Mouse (Mus musculus) liver, postnatal 0 days (tissue): Measurements from ENCODE around the gene Gm9857.

ENCODE experiments used
- CTCF ChIP-seq: sonication (generic); IDR thresholded peaks from 2 replicates; pipeline ENCODE4 v1.5.1; 2016; ENCODE audit warnings: antibody characterized with exemption, low read depth
- EP300 ChIP-seq: IDR thresholded peaks from 2 replicates; pipeline ENCODE4 v1.6.1; 2016; ENCODE audit warnings: antibody characterized with exemption, low read depth, mild to moderate bottlenecking

DNA sequence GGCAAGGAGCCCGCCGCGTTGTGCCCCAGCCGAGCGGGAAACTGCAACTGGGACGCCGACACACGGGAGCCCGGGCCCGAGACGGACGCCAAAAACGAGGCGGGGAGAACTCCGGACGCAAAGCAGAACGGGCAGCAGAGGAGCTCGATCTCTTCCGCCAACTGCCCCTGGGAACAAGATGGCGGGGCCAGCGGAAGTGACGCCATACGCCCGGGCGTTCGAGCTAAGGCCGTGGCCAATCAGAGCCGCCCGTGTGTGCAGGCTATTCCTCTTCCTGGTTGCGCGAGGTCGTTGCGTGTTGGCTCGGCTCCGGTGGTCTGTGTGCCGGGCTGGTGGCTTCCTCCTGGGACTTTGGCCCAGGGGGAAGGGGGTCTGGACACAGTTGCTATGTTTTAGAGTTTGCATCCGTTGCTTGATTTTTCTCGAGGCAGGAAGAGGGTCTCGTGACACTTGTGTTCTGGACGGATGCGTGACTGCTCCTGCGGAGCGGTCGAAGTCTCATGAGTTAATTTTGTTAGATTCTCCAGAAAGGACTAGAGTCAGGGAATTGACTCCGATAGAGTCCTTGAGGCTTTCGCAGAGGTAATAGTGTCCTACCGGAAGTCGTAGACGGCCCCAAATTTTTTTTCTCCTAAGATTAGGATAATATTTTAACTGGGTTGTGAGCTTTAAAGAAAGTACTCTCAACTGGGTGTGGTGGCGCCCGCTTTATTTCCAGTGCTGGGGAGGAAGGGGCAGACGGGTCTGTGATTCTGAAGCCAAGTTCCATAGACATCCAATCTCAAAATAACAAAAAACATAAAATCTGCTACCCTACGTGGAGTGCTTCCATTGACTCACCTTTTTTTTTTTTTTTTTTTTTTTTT is 28.5 kb downstream of the Gm9857 start, which contains the start of gene Prpf38b:
- TF ChIP-seq CTCF (no peak), EP300 (no peak)
